Mouse (Mus musculus) hindbrain, embryonic 13.5 days (tissue): ENCODE results near the gene Epn1. TPM values are rescaled to one million over a fixed set of nuclear protein-coding genes. Genes with fewer than 3 reads are reported as not detected.
"Not testable (repeated sequence)": the region's sequence is repeated elsewhere in the genome, so short reads cannot be mapped to it uniquely, and the experiment has no call there.

Experiments
- ATAC-seq: fragments of 200-750 bp; cut with Nextera tagmentation; 2 replicates; pipeline ENCODE4 v1.8.0; 2017; ENCODE audit warnings: moderate TSS enrichment; ENCODE audit not compliant: low FRiP score
- H3K27ac ChIP-seq: fragments of 300-500 bp; sonication (generic); 2 replicates; pipeline ENCODE4 v1.5.1; 2015; ENCODE audit warnings: inconsistent platforms, mild to moderate bottlenecking, moderate library complexity
- H3K27me3 ChIP-seq: fragments of 300-500 bp; sonication (generic); 2 replicates; pipeline ENCODE4 v1.6.1; 2015; ENCODE audit warnings: mild to moderate bottlenecking, inconsistent platforms
- H3K36me3 ChIP-seq: fragments of 300-500 bp; sonication (generic); 2 replicates; pipeline ENCODE4 v1.6.1; 2015; ENCODE audit warnings: mild to moderate bottlenecking, inconsistent platforms
- H3K4me1 ChIP-seq: fragments of 300-500 bp; sonication (generic); replicated peaks from 2 replicates; pipeline ENCODE4 v1.6.1; 2015; ENCODE audit warnings: inconsistent platforms
- H3K4me2 ChIP-seq: fragments of 300-500 bp; sonication (generic); 2 replicates; pipeline ENCODE4 v1.6.1; 2015; ENCODE audit warnings: inconsistent platforms, mild to moderate bottlenecking, moderate library complexity
- H3K4me3 ChIP-seq: fragments of 300-500 bp; sonication (generic); 2 replicates; pipeline ENCODE4 v1.5.1; 2015; ENCODE audit warnings: mild to moderate bottlenecking, inconsistent platforms
- H3K9ac ChIP-seq: fragments of 300-500 bp; sonication (generic); 2 replicates; pipeline ENCODE4 v1.6.1; 2015; ENCODE audit warnings: mild to moderate bottlenecking, inconsistent platforms
- H3K9me3 ChIP-seq: fragments of 300-500 bp; sonication (generic); 2 replicates; pipeline ENCODE4 v1.6.1; 2016; ENCODE audit warnings: inconsistent platforms
- WGBS: fragments of 180-500 bp; shearing (Covaris S2); methylation state at CpG from one replicate; pipeline ENCODE4 v1.1.7; 2015; 5-methylcytosine and 5-hydroxymethylcytosine counted together
- polyA plus RNA-seq: library from polyadenylated mRNA; unstranded; fragments of >200 nt; fragmentation: Nextera tagmentation; extraction: Ambion mirVana; gene quantifications from 2 replicates; pipeline ENCODE4 v1.2.1, GENCODE M21; 2015

The Epn1 gene
- polyA plus RNA-seq, 1 experiment from 2014 or later: 83.8 TPM

GRCm38 (mm10) chr7:5060944-5061773 is 18.9 kb upstream of the Epn1 start:
- Histone ChIP-seq H3K36me3 (peaks cover 2% of the 10 kb centered on the region), H3K4me2 (peak overlapping the region; percentile 84), H3K9ac (peak overlapping the region; percentile 89), H3K9me3 (no peaks in the 10 kb centered on the region), H3K27me3 (peaks cover 29% of the 10 kb centered on the region), H3K27ac (peak overlapping the region; percentile 99), H3K4me3 (peak overlapping the region; percentile 75), H3K4me1 (peaks cover 64% of the 10 kb centered on the region)
- under 1% methylated on average over 60 of the region's 60 CpGs for WGBS
- ATAC-seq: peak; percentile 92

- Histone ChIP-seq H3K9me3 (no peaks in the 10 kb centered on the region), H3K9ac (peak within 1 kb of the TSS; percentile 89), H3K4me1 (peaks cover 66% of the 10 kb centered on the region), H3K36me3 (peaks cover 9% of the 10 kb centered on the region), H3K27ac (peak within 1 kb of the TSS; percentile 99), H3K4me3 (peak within 1 kb of the TSS; percentile 75), H3K27me3 (peaks cover 22% of the 10 kb centered on the region), H3K4me2 (peak within 1 kb of the TSS; percentile 84)
- ATAC-seq: peak; percentile 80
- WGBS: under 1% methylated on average over 52 of the region's 65 CpGs
Observed at GRCm38 (mm10) chr7:5061774-5062359, 18.2 kb upstream of the Epn1 start, which contains the start of gene U2af2. Gene U2af2 (plus strand): TSS chr7:5062143.

GRCm38 (mm10) chr7:5062360-5063001 is 17.6 kb upstream of the Epn1 start:
- H3K9ac ChIP-seq: peak overlapping the region; percentile 89
- under 1% methylated on average over 47 of the region's 51 CpGs for WGBS
- ATAC-seq: peak; percentile 28
- H3K4me3 ChIP-seq: peak overlapping the region; percentile 75
- H3K9me3 ChIP-seq: no peaks in the 10 kb centered on the region
- H3K36me3 ChIP-seq: peaks cover 15% of the 10 kb centered on the region
- H3K27me3 ChIP-seq: peaks cover 16% of the 10 kb centered on the region
- peak overlapping the region; percentile 99 for H3K27ac ChIP-seq
- peaks cover 65% of the 10 kb centered on the region for H3K4me1 ChIP-seq
- peak overlapping the region; percentile 84 for H3K4me2 ChIP-seq

- H3K36me3 ChIP-seq: peaks cover 39% of the 10 kb centered on the region
- no peak overlapping the region for H3K4me3 ChIP-seq
- H3K27me3 ChIP-seq: no peaks in the 10 kb centered on the region
- WGBS: 96% methylated on average over 6 of the region's 6 CpGs
- H3K27ac ChIP-seq: no peak overlapping the region
- no peak overlapping the region for H3K9ac ChIP-seq
- peaks cover 50% of the 10 kb centered on the region for H3K4me1 ChIP-seq
- peak overlapping the region; percentile 84; the same call in 1 of the 2 replicates for H3K4me2 ChIP-seq
- ATAC-seq: no peak
- H3K9me3 ChIP-seq: no peaks in the 10 kb centered on the region
Observed at GRCm38 (mm10) chr7:5064886-5065285, 15.1 kb upstream of the Epn1 start.

- H3K4me2 ChIP-seq: no peak overlapping the region
- no peak overlapping the region for H3K9ac ChIP-seq
- peaks cover 97% of the 10 kb centered on the region for H3K36me3 ChIP-seq
- 76% methylated on average over 1 of the region's 1 CpGs for WGBS
- H3K27me3 ChIP-seq: no peaks in the 10 kb centered on the region
- no peak for ATAC-seq
- H3K27ac ChIP-seq: no peak overlapping the region
- no peaks in the 10 kb centered on the region for H3K9me3 ChIP-seq
- H3K4me1 ChIP-seq: no peaks in the 10 kb centered on the region
- H3K4me3 ChIP-seq: no peak overlapping the region
Observed at GRCm38 (mm10) chr7:5073586-5073985, 6.4 kb upstream of the Epn1 start.

- Histone ChIP-seq H3K9ac (no peak overlapping the region), H3K4me2 (no peak overlapping the region), H3K36me3 (peaks cover 89% of the 10 kb centered on the region), H3K4me1 (no peaks in the 10 kb centered on the region), H3K27me3 (no peaks in the 10 kb centered on the region), H3K4me3 (no peak overlapping the region), H3K9me3 (no peaks in the 10 kb centered on the region), H3K27ac (no peak overlapping the region)
- ATAC-seq: no peak
- 97% methylated on average over 5 of the region's 5 CpGs for WGBS
Observed at GRCm38 (mm10) chr7:5074984-5075383, 5.1 kb upstream of the Epn1 start.

- 94% methylated on average over 2 of the region's 2 CpGs for WGBS
Observed at GRCm38 (mm10) chr7:5076931-5077330, 3.1 kb upstream of the Epn1 start.

GRCm38 (mm10) chr7:5079365-5080009 is 548 bp upstream of the Epn1 start:
- Histone ChIP-seq H3K4me2 (peak overlapping the region; percentile 93), H3K27ac (peak overlapping the region; percentile 93), H3K9ac (peak overlapping the region; percentile 98), H3K36me3 (peaks cover 50% of the 10 kb centered on the region), H3K4me1 (peaks cover 34% of the 10 kb centered on the region), H3K4me3 (peak overlapping the region; percentile 99)
- H3K9me3 ChIP-seq, H3K27me3 ChIP-seq: not testable (repeated sequence)
- 54% methylated on average over 11 of the region's 13 CpGs for WGBS
- peak; percentile 61 for ATAC-seq

More at GRCm38 (mm10) chr7:5076931-5077330, 3.1 kb upstream of the Epn1 start:
- no peak overlapping the region for H3K4me3 ChIP-seq
- peaks cover 69% of the 10 kb centered on the region for H3K36me3 ChIP-seq
- peaks cover 14% of the 10 kb centered on the region for H3K4me1 ChIP-seq
- H3K27me3 ChIP-seq: no peaks in the 10 kb centered on the region
- H3K4me2 ChIP-seq: no peak overlapping the region
- ATAC-seq: no peak
- no peak overlapping the region for H3K27ac ChIP-seq
- no peaks in the 10 kb centered on the region for H3K9me3 ChIP-seq
- H3K9ac ChIP-seq: no peak overlapping the region

- Histone ChIP-seq H3K9me3 (no peaks in the 10 kb centered on the region), H3K27me3 (no peaks in the 10 kb centered on the region), H3K4me1 (peaks cover 40% of the 10 kb centered on the region), H3K27ac (peak overlapping the region; percentile 93), H3K9ac (peak overlapping the region; percentile 98), H3K4me2 (peak overlapping the region; percentile 93), H3K4me3 (peak overlapping the region; percentile 99), H3K36me3 (peaks cover 50% of the 10 kb centered on the region)
- no peak for ATAC-seq
- WGBS: 21% methylated on average over 6 of the region's 6 CpGs
Observed at GRCm38 (mm10) chr7:5080815-5081214, 780 bp downstream of the Epn1 start.

- peaks cover 43% of the 10 kb centered on the region for H3K4me1 ChIP-seq
- 68% methylated on average over 6 of the region's 6 CpGs for WGBS
- peak overlapping the region; percentile 93 for H3K4me2 ChIP-seq
- no peak for ATAC-seq
- H3K27me3 ChIP-seq: no peaks in the 10 kb centered on the region
- H3K9me3 ChIP-seq: no peaks in the 10 kb centered on the region
- no peak overlapping the region for H3K27ac ChIP-seq
- peak overlapping the region; percentile 98 for H3K9ac ChIP-seq
- H3K4me3 ChIP-seq: peak overlapping the region; percentile 99
- H3K36me3 ChIP-seq: peaks cover 51% of the 10 kb centered on the region
Observed at GRCm38 (mm10) chr7:5081241-5081640, 1.2 kb downstream of the Epn1 start.

GRCm38 (mm10) chr7:5081939-5082338 is 1.9 kb downstream of the Epn1 start:
- H3K4me1 ChIP-seq: peaks cover 46% of the 10 kb centered on the region
- peaks cover 47% of the 10 kb centered on the region for H3K36me3 ChIP-seq
- H3K27me3 ChIP-seq: no peaks in the 10 kb centered on the region
- 93% methylated on average over 2 of the region's 2 CpGs for WGBS
- H3K4me3 ChIP-seq: peak overlapping the region; percentile 9; the same call in 1 of the 2 replicates
- H3K27ac ChIP-seq: no peak overlapping the region
- H3K4me2 ChIP-seq: peak overlapping the region; percentile 93; the same call in 1 of the 2 replicates
- H3K9ac ChIP-seq: 0 out of 2 replicates have a peak overlapping the region, but pooled peaks have one; percentile 98
- no peaks in the 10 kb centered on the region for H3K9me3 ChIP-seq
- no peak for ATAC-seq
